Mouse (Mus musculus) liver, embryonic 14.5 days (tissue): ENCODE measurements around the gene Litaf. TPM values are rescaled to one million over a fixed set of nuclear protein-coding genes. Genes with fewer than 3 reads are reported as not detected.
"Not testable (repeated sequence)": the region's sequence is repeated elsewhere in the genome, so short reads cannot be mapped to it uniquely, and the experiment has no call there.

Experiments used
- ATAC-seq: fragments of 200-750 bp; cut with Nextera tagmentation; 2 replicates; pipeline ENCODE4 v1.8.0; 2017; ENCODE audit warnings: moderate number of reproducible peaks, mild to moderate bottlenecking, moderate library complexity; ENCODE audit not compliant: insufficient read depth
- DNase-seq, 3 experiments: peaks; one replicate each; pipeline ENCODE4 v3.0.0-alpha.2; 2012 to 2013; ENCODE audit warnings: low read depth in 3 of 3, low spot score in 3 of 3
- H3K27ac ChIP-seq: fragments of 300-500 bp; sonication (generic); 2 replicates; pipeline ENCODE4 v1.5.1; 2014; ENCODE audit warnings: moderate library complexity, mild to moderate bottlenecking, control low read depth, inconsistent platforms
- H3K27me3 ChIP-seq: fragments of 300-500 bp; sonication (generic); 2 replicates; pipeline ENCODE4 v1.6.1; 2014; ENCODE audit warnings: mild to moderate bottlenecking, low read length, moderate library complexity; ENCODE audit not compliant: control insufficient read depth, insufficient read depth
- H3K36me3 ChIP-seq: fragments of 300-500 bp; sonication (generic); replicated peaks from 2 replicates; pipeline ENCODE4 v1.6.1; 2014; ENCODE audit warnings: low read depth; ENCODE audit not compliant: control insufficient read depth, insufficient read depth
- H3K4me1 ChIP-seq, 2 experiments: fragments of 200-500 bp in 1 of 2; fragments of 300-500 bp in 1 of 2; sonication (generic) in 1 of 2; replicated peaks; 2 replicates each; pipeline ENCODE4 v1.6.1; 2012 to 2014; ENCODE audit warnings: antibody characterized with exemption in 1 of 2, inconsistent platforms in 1 of 2, low read length in 1 of 2; ENCODE audit not compliant: control insufficient read depth in 2 of 2, insufficient read depth in 2 of 2
- H3K4me2 ChIP-seq: fragments of 300-500 bp; sonication (generic); 2 replicates; pipeline ENCODE4 v1.6.1; 2014; ENCODE audit warnings: low read depth, mild to moderate bottlenecking, control low read depth, moderate library complexity
- H3K4me3 ChIP-seq, 2 experiments: fragments of 200-500 bp in 1 of 2; fragments of 300-500 bp in 1 of 2; sonication (generic) in 1 of 2; 2 replicates each; pipeline ENCODE4 v1.5.1; 2012 to 2014; ENCODE audit warnings: low read depth in 2 of 2, low read length in 2 of 2, mild to moderate bottlenecking in 2 of 2, control low read depth in 1 of 2, inconsistent platforms in 1 of 2, moderate library complexity in 1 of 2; ENCODE audit not compliant: insufficient read depth in 1 of 2
- H3K9ac ChIP-seq: fragments of 300-500 bp; sonication (generic); replicated peaks from 2 replicates; pipeline ENCODE4 v1.6.1; 2014; ENCODE audit warnings: mild to moderate bottlenecking, control low read depth, moderate library complexity
- H3K9me3 ChIP-seq: fragments of 300-500 bp; sonication (generic); 2 replicates; pipeline ENCODE4 v1.6.1; 2016; ENCODE audit warnings: low read length, mixed read lengths; ENCODE audit not compliant: control insufficient read depth
- CTCF ChIP-seq: IDR thresholded peaks from 2 replicates; pipeline ENCODE4 v1.5.1; 2016; ENCODE audit warnings: antibody characterized with exemption, low read depth, control low read depth
- EP300 ChIP-seq: IDR thresholded peaks from 2 replicates; pipeline ENCODE4 v1.6.1; 2016; ENCODE audit warnings: antibody characterized with exemption, low read depth
- WGBS: fragments of 180-500 bp; shearing (Covaris S2); extraction: QIAGEN DNeasy Blood & Tissue Kit; methylation state at CpG from one replicate; pipeline ENCODE4 v1.1.7; 2014; ENCODE audit not compliant: insufficient replicate concordance; 5-methylcytosine and 5-hydroxymethylcytosine counted together
- polyA plus RNA-seq, 2 experiments: library from polyadenylated mRNA; depleted of rRNA in 1 of 2; stranded (reverse) in 1 of 2; unstranded in 1 of 2; fragments of >200 nt; fragmentation: Nextera tagmentation in 1 of 2; extraction: Ambion mirVana in 1 of 2; gene quantifications; 2 replicates each; pipeline versions ENCODE4 v1.2.1 to v1.2.3; 2012 to 2014

Gene Litaf
- polyA plus RNA-seq, 2 experiments = 12.1 to 27.3 TPM

- no peak for DNase-seq
- TF ChIP-seq EP300 (no peak), CTCF (0 out of 2 replicates have a peak, but pooled peaks have one; percentile 5)
- ATAC-seq = no peak
- Histone ChIP-seq H3K4me3 (no peak overlapping the region), H3K27me3 (no peaks in the 10 kb centered on the region), H3K4me1 (peaks cover 0 to 26% of the 10 kb centered on the region in 2 experiments; a peak in 2 of 4 replicates), H3K9ac (no peak overlapping the region), H3K36me3 (no peaks in the 10 kb centered on the region), H3K9me3 (no peaks in the 10 kb centered on the region), H3K4me2 (no peak overlapping the region), H3K27ac (no peak overlapping the region)
- 36% methylated on average over 11 of the region's 11 CpGs for WGBS
Observed at GRCm38 (mm10) chr16:10976202-10976631, 89.7 kb downstream of the Litaf start.

GRCm38 (mm10) chr16:10974939-10975338 lies 91.0 kb downstream of the Litaf start:
- Histone ChIP-seq H3K27ac (no peak overlapping the region), H3K4me2 (no peak overlapping the region), H3K4me3 (no peak overlapping the region), H3K27me3 (no peaks in the 10 kb centered on the region), H3K9ac (no peak overlapping the region), H3K9me3 (no peaks in the 10 kb centered on the region), H3K4me1 (peaks cover 0 to 28% of the 10 kb centered on the region in 2 experiments; a peak in 2 of 4 replicates), H3K36me3 (no peaks in the 10 kb centered on the region)
- ATAC-seq = no peak
- no peak for TF ChIP-seq EP300
- no peak for TF ChIP-seq CTCF
- no peak for DNase-seq
- WGBS = 59% methylated on average over 5 of the region's 5 CpGs

- no peak overlapping the region for H3K4me3 ChIP-seq
- no peak for ATAC-seq
- H3K27me3 ChIP-seq = no peaks in the 10 kb centered on the region
- no peak for DNase-seq
- 43% methylated on average over 3 of the region's 3 CpGs for WGBS
- H3K4me2 ChIP-seq = no peak overlapping the region
- peaks cover 0 to 28% of the 10 kb centered on the region in 2 experiments; a peak in 2 of 4 replicates for H3K4me1 ChIP-seq
- TF ChIP-seq CTCF = no peak
- no peak for TF ChIP-seq EP300
- no peaks in the 10 kb centered on the region for H3K36me3 ChIP-seq
- H3K9me3 ChIP-seq = no peaks in the 10 kb centered on the region
- no peak overlapping the region for H3K9ac ChIP-seq
- no peak overlapping the region for H3K27ac ChIP-seq
Observed at GRCm38 (mm10) chr16:10974037-10974446, 91.9 kb downstream of the Litaf start.

GRCm38 (mm10) chr16:10972259-10972658 lies 93.7 kb downstream of the Litaf start:
- H3K9ac ChIP-seq = no peak overlapping the region
- H3K9me3 ChIP-seq = no peaks in the 10 kb centered on the region
- H3K4me2 ChIP-seq = no peak overlapping the region
- no peaks in the 10 kb centered on the region for H3K36me3 ChIP-seq
- H3K27me3 ChIP-seq = no peaks in the 10 kb centered on the region
- TF ChIP-seq EP300 (no peak), CTCF (no peak)
- H3K4me3 ChIP-seq = no peak overlapping the region
- DNase-seq = no peak
- peaks cover 0 to 23% of the 10 kb centered on the region in 2 experiments; a peak in 2 of 4 replicates for H3K4me1 ChIP-seq
- H3K27ac ChIP-seq = no peak overlapping the region
- peak; percentile 71 for ATAC-seq
- WGBS = 64% methylated on average over 6 of the region's 6 CpGs

- not testable (repeated sequence) for H3K27me3 ChIP-seq, ATAC-seq, H3K4me3 ChIP-seq, H3K4me2 ChIP-seq, H3K36me3 ChIP-seq, DNase-seq, H3K9me3 ChIP-seq, H3K9ac ChIP-seq, H3K27ac ChIP-seq
- H3K4me1 ChIP-seq = peaks cover 0 to 17% of the 10 kb centered on the region in 2 experiments; a peak in 2 of 4 replicates
- WGBS = 38% methylated on average over 1 of the region's 1 CpGs
- TF ChIP-seq CTCF = peak; percentile 38
Observed at GRCm38 (mm10) chr16:10969944-10970343, 96.0 kb downstream of the Litaf start.
